Mouse (Mus musculus): Measurements from ENCODE around the gene Anapc7. TPM values are rescaled to one million over a fixed set of nuclear protein-coding genes. Genes with fewer than 3 reads are reported as not detected.
"Not testable (repeated sequence)": the region's sequence is repeated elsewhere in the genome, so short reads cannot be mapped to it uniquely, and the experiment has no call there.

Anapc7 gene
- polyA plus RNA-seq, 1 experiment from 2014 or later, result 29.1 TPM

DNA sequence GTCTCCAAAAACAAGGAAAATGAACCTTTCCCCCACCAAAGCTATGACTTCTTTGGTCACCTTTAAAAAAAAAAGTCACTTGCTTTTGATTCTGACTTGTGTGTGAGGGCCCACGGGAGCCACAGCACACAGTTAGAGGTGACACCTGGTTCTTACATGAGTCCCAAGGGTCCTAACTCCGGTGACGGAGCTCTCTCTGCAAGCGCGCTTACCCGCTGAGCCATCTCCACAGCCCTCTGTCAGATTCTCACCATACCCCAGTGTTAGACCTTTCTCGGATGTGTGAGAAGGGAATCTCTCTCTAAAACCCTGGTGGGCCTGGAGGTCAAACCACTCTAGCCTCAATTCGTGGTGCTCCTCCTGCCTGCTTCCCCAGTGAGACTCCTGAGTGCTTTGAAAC is 24.0 kb upstream of the Anapc7 start:
- Histone ChIP-seq H3K79me2 (ENCODE audit: inconsistent target) (peaks cover 100% of the 10 kb centered on the region), H3K36me3 (ENCODE audit: inconsistent target) (peaks cover 10% of the 10 kb centered on the region), H3K4me3 (ENCODE audit: inconsistent target) (peak overlapping the region; percentile 52; the same call in 1 of the 2 replicates), H3K27ac (peak overlapping the region; percentile 98)
- WGBS (ENCODE audit: missing documents), result 69% methylated on average over 8 of the region's 8 CpGs

DNA sequence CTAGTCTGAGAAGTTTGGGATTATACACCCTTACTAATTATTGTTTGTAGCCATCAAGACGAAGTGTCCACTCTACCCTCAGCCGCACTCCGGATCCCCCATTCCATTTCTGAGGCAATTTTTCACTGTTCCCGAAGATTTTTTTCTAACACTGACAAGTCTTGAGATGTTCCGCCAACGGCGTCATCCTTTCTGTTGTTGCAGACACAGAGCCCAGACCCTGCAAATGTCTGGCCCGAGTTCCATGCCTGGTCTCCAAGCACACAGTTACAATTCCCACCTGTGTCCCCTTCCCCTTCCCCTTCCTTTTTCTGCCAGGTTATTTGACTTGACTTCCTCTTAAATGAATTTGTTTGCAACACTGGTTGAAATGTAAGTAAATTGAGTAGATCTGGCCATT is 21.6 kb upstream of the Anapc7 start:
- Histone ChIP-seq H3K27ac (peak overlapping the region; percentile 98), H3K4me3 (ENCODE audit: inconsistent target) (no peak overlapping the region), H3K36me3 (ENCODE audit: inconsistent target) (peaks cover 34% of the 10 kb centered on the region), H3K79me2 (ENCODE audit: inconsistent target) (peaks cover 100% of the 10 kb centered on the region)
- 76% methylated on average over 7 of the region's 8 CpGs for WGBS (ENCODE audit: missing documents)

DNA sequence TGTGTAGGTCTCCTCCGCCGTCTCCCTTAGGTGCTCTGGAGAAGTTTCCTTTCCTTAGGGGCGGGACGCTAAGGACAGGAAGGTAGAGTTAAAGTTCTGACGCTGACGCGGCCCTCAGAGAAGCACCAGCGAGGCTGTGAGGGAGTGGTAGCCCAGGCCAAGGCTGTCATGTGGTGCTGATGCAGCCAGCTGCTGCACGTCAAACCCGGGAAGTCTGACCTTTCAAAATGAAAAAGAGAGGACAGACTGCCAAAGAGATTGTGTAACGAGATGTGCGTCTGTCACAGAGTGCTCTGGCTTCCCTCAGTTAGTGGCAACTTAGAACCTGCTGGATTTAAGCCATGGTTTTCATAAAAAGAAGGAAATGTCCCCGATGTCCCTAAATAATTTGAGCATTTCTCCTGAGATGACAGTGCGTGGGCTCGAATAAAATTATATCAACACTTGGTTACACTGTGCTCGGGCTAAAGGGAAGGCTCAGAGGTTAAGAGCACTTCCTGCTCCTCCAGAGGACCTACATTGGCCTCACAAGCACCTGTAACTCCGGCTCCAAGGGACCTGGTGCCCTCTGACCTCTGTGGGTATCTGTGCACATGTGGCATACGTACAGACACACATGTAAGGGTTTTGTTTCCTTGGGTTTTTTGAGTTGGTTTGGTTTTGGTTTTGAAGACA is 20.7 kb upstream of the Anapc7 start:
- peaks cover 43% of the 10 kb centered on the region for H3K36me3 ChIP-seq (ENCODE audit: inconsistent target)
- H3K79me2 ChIP-seq (ENCODE audit: inconsistent target), result peaks cover 99% of the 10 kb centered on the region
- peak overlapping the region; percentile 98 for H3K27ac ChIP-seq
- H3K4me3 ChIP-seq (ENCODE audit: inconsistent target), result no peak overlapping the region
- WGBS (ENCODE audit: missing documents), result 39% methylated on average over 18 of the region's 18 CpGs

DNA sequence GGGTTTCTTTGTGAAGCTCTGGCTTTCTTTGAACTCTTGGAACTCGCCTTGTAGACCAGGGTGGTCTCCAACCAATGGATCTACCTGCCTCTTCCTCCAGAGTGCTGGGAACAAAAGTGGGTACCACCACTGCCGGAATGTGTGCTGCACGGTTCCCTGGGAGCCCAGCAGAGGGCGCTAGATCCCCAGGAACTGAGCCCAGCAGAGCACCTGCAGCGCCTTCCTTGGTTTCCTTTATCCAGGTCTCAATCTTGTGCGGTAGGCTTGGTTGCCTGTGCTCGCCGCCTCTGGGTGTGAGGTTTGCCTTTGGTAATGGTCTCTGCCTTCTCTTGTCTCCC is 20.2 kb upstream of the Anapc7 start:
- Histone ChIP-seq H3K36me3 (ENCODE audit: inconsistent target) (peaks cover 48% of the 10 kb centered on the region), H3K27ac (peak overlapping the region; percentile 98), H3K4me3 (ENCODE audit: inconsistent target) (no peak overlapping the region), H3K79me2 (ENCODE audit: inconsistent target) (peaks cover 93% of the 10 kb centered on the region)
- 39% methylated on average over 8 of the region's 8 CpGs for WGBS (ENCODE audit: missing documents)

DNA sequence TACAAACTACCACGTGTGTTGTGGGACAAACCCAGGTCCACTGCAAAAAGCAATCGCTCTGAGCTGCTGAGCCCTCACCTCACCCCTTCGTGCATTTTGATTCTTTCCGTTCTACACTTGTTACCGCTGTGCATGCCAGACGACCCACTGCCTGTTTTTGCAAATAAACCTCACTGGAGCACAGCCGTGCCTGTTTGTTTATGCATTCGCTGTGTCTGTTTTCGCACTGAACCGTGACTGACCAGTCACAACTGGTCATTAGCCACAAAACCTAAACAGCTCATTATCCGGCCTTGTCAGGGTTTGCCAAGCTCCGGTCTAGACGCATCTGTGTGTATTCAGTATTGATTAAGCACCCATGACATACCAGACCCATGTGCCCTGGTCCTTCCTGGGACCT is 19.3 kb upstream of the Anapc7 start:
- peaks cover 85% of the 10 kb centered on the region for H3K79me2 ChIP-seq (ENCODE audit: inconsistent target)
- 94% methylated on average over 13 of the region's 13 CpGs for WGBS (ENCODE audit: missing documents)
- peaks cover 57% of the 10 kb centered on the region for H3K36me3 ChIP-seq (ENCODE audit: inconsistent target)
- H3K27ac ChIP-seq, result no peak overlapping the region
- no peak overlapping the region for H3K4me3 ChIP-seq (ENCODE audit: inconsistent target)

DNA sequence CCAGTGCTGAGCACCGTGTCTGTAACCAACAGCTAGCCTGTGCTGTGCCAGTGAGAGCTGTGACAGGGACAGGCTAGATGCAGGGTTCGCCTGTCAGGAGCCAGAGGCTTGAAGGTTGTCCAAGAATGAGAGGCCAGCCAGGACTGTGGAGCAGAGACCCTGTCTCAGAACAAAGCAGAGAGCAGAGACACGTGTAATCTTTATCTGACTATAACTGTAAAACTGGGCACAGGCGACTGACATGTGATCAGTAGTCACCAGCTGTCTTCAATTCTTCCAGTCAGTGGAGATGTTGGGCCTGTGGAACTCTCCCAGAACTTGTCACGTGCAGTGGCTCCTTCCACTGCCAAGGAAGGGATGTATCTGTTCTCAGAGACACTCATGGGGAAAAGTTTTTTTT is 18.7 kb upstream of the Anapc7 start:
- Histone ChIP-seq H3K4me3 (ENCODE audit: inconsistent target) (no peak overlapping the region), H3K27ac (no peak overlapping the region), H3K79me2 (ENCODE audit: inconsistent target) (peaks cover 78% of the 10 kb centered on the region), H3K36me3 (ENCODE audit: inconsistent target) (peaks cover 59% of the 10 kb centered on the region)
- WGBS (ENCODE audit: missing documents), result 95% methylated on average over 5 of the region's 5 CpGs

DNA sequence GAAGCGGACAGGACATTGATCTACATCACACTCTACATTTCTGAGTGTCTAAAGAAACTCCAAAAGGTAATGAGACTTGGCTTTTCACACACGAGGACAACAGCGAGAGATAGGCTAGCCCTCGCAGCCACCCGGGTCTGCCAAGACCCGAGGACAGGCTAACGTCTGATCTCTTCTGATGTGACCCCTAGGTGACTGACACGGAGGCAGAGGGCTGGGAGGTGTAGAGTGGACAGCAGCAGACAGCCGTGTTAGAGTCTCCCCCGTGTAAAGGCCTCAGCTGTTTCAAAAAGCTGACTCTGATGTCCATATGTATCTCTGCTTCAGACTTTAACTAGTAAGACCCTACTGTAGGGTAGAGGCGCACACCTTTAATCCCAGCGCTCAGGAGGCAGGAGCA is 18.1 kb upstream of the Anapc7 start:
- Histone ChIP-seq H3K79me2 (ENCODE audit: inconsistent target) (peaks cover 73% of the 10 kb centered on the region), H3K36me3 (ENCODE audit: inconsistent target) (peaks cover 59% of the 10 kb centered on the region), H3K4me3 (ENCODE audit: inconsistent target) (no peak overlapping the region), H3K27ac (no peak overlapping the region)
- 92% methylated on average over 12 of the region's 12 CpGs for WGBS (ENCODE audit: missing documents)

DNA sequence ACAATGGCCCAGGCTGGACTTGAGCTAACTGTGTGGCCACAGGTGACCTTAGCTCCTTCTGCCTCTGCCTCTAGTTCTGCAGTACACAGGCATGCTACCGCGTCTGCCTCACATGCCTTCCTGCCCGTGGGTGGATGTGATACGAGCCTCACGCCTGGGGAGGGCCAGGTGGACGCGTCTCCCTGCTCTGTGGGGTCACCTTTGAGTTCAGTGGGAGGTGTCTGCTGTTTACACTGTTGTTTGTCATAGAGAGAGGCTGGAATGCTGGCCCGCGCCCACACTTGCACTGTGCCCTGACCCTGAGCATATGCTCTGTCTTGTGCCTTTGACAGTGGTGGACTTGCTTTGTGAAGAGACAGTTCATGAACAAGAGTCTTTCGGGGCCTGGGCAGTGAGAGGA is 16.0 kb upstream of the Anapc7 start:
- no peak overlapping the region for H3K4me3 ChIP-seq (ENCODE audit: inconsistent target)
- H3K79me2 ChIP-seq (ENCODE audit: inconsistent target), result peaks cover 51% of the 10 kb centered on the region
- peaks cover 66% of the 10 kb centered on the region for H3K36me3 ChIP-seq (ENCODE audit: inconsistent target)
- no peak overlapping the region for H3K27ac ChIP-seq
- WGBS (ENCODE audit: missing documents), result 97% methylated on average over 10 of the region's 10 CpGs

DNA sequence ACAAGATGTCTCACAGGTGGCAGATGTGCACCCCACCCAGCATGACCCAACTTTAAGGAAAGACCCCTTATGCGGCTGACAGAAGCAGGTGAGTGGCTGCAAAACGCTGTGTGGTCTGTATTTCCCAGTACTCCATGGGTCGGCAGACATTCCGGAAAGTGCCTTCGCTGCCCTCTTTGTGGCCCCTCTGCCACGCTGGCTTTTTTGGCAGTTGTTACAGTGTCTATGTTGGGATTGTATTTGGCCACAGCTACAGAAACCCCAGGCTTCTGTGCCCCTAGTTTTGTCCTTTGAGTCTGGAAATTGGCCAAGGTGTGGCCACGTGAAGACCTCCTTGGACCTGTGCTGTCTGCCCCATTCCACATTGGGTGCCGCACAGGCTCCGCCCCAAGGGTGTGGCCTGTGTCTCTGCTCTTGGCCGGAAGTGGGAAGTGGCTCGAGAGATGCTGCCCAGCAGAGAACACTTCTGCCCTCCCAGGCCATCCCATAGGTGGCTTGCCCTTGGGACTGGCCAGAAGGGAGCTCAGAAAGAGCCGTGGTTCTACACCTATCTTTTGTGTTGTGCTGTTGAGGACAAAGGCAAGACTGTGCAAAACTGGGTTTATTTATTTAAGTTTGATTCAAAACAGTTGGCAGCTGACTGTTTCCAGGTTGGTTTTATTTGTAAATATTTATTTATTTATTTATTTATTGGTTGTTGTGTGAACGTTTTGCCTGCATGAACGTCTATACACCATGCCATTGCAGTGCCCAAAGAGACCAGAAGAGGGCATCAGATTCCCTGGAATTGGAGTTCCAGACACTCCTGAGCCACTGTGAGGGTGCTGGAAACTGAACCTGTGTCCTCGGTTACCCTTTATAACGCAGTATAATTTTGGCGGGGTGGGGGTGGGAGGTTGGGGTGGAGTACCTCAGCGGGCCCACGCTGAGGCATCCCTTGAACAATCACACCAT is 11.5 kb upstream of the Anapc7 start:
- H3K36me3 ChIP-seq (ENCODE audit: inconsistent target), result peaks cover 31% of the 10 kb centered on the region
- 85% methylated on average over 18 of the region's 19 CpGs for WGBS (ENCODE audit: missing documents)
- H3K27ac ChIP-seq, result no peak overlapping the region
- H3K4me3 ChIP-seq (ENCODE audit: inconsistent target), result no peak overlapping the region
- H3K79me2 ChIP-seq (ENCODE audit: inconsistent target), result peaks cover 6% of the 10 kb centered on the region; the same call in 1 of the 2 replicates

DNA sequence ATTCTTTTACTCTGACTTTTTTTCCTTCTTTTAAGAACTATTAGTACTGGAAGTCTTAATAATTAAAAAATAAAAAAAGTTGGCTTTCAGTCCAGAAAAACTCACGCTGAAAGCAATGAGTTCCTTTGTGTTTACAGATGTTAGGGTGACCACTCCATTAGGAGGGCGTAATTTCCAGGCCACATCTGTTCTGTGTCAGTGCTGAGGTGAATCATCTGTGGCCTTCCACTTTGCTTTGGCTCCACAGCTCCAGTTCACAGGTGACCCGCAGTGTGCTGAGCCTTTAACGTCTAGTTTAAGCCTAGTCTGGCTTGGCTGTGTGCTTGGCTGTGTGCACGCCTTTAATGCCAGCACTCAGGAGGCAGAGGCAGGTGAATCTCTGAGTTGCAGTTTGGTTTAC is 9.6 kb upstream of the Anapc7 start:
- WGBS (ENCODE audit: missing documents), result 100% methylated on average over 5 of the region's 5 CpGs
- H3K79me2 ChIP-seq (ENCODE audit: inconsistent target), result no peaks in the 10 kb centered on the region
- no peak overlapping the region for H3K27ac ChIP-seq
- H3K36me3 ChIP-seq (ENCODE audit: inconsistent target), result peaks cover 12% of the 10 kb centered on the region
- no peak overlapping the region for H3K4me3 ChIP-seq (ENCODE audit: inconsistent target)

DNA sequence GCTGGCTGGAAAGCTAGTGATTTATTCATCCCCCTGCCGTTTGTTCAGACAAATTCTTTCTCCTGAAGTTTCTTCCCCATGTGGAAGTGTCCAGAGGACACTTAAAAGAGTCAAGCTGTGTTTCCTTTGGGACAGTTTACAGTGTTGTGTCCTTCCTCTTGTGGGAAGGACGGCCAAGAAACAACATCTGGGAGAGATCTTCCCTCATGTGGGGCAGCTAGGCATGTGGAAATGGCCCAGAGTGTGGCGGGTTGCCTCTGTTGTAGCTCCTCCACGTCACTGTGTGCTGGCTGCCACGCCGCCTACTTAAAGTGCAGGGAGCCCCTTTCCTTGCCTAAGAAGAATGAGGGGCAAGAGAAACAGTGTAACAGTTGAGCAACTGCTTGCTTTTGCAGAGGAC is 8.7 kb upstream of the Anapc7 start:
- WGBS (ENCODE audit: missing documents), result 81% methylated on average over 6 of the region's 6 CpGs
- H3K79me2 ChIP-seq (ENCODE audit: inconsistent target), result no peaks in the 10 kb centered on the region
- no peak overlapping the region for H3K4me3 ChIP-seq (ENCODE audit: inconsistent target)
- no peak overlapping the region for H3K27ac ChIP-seq
- H3K36me3 ChIP-seq (ENCODE audit: inconsistent target), result peaks cover 7% of the 10 kb centered on the region; the same call in 1 of the 2 replicates

DNA sequence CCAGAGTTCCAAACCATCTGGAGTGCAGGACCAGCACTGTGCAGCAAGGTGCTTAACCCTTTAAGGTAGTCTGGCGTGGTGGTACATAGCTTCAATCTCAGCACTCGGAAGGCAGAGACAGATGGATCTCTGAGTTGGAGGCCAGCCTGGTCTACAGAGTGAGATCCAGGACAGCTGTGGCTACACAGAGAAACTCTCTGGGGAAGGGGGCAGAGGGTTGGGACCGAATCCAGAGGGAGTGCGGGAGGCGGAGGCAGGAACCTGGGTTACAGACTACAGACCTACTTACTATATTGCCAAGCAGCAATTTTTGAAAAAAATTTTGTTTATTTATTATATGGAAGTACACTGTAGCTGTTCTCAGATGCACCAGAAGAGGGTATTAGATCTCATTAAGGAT is 7.1 kb upstream of the Anapc7 start:
- Histone ChIP-seq H3K27ac (no peak overlapping the region), H3K36me3 (ENCODE audit: inconsistent target) (peaks cover 7% of the 10 kb centered on the region; the same call in 1 of the 2 replicates), H3K79me2 (ENCODE audit: inconsistent target) (no peaks in the 10 kb centered on the region), H3K4me3 (ENCODE audit: inconsistent target) (no peak overlapping the region)
- 94% methylated on average over 4 of the region's 5 CpGs for WGBS (ENCODE audit: missing documents)

DNA sequence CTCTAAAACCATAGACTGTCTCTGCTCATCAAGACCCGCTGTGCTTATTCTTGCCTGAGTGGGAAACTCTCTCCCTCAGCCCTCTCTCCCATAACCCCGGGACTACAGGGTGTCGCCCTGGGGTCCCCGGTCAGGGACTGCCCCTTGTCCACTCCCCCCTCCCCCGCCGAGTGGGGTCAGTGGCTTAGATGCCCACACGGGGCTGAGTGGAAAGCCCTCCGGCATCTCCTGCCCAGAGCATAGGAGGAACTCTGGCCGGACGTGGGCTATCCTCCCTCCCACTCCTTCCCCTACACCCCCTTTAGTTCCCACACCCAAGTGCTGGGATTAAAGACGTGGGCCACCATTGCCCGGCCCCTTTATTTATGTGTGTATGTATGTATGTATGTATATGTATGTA is 6.0 kb upstream of the Anapc7 start:
- no peak overlapping the region for H3K27ac ChIP-seq
- 97% methylated on average over 10 of the region's 12 CpGs for WGBS (ENCODE audit: missing documents)
- no peak overlapping the region for H3K4me3 ChIP-seq (ENCODE audit: inconsistent target)
- no peaks in the 10 kb centered on the region for H3K36me3 ChIP-seq (ENCODE audit: inconsistent target)
- no peaks in the 10 kb centered on the region for H3K79me2 ChIP-seq (ENCODE audit: inconsistent target)

DNA sequence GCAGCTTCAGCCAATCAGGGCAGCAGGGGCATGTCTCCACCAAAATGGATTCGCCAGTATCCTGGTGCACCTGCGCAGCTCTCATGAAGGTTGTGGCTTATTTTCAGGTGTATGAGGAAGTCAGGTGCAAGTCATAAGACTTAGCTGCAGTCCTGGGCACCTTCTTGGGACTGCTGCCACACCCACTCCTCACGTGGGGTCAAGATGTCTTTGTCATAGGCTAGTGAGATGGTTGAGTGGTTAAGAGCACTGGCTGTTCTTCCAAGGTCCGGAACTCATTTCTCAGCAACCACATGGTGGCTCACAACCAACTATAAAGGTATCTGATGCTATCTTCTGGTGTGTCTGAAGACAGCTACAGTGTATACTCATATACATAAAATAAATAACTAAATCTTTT is 817 bp upstream of the Anapc7 start:
- not testable (repeated sequence) for H3K4me3 ChIP-seq (ENCODE audit: inconsistent target); H3K36me3 ChIP-seq (ENCODE audit: inconsistent target); H3K27ac ChIP-seq
- 85% methylated on average over 4 of the region's 4 CpGs for WGBS (ENCODE audit: missing documents)
- H3K79me2 ChIP-seq (ENCODE audit: inconsistent target), result peaks cover 33% of the 10 kb centered on the region

Measured in macrophage (primary cell).